Mouse (Mus musculus): ENCODE data around the gene Tmod3.

- no peak for TF ChIP-seq CTCF (IDR thresholded peaks at IDR 0.05; ENCODE audit: extremely low read depth, insufficient read depth, insufficient read length, insufficient replicate concordance)
- no peak for TF ChIP-seq POLR2A (IDR thresholded peaks at IDR 0.05; ENCODE audit: low read depth, low read length)
Measured at GRCm38 (mm10) chr9:75479106-75479725, 80.2 kb downstream of the Tmod3 start.
